Mouse (Mus musculus) cortical plate, adult 2 months (tissue): ENCODE measurements around the gene Rcor2. TPM values are rescaled to one million over a fixed set of nuclear protein-coding genes. Genes with fewer than 3 reads are reported as not detected.

Experiments used
- H3K27ac ChIP-seq: fragments of 200-500 bp; 2 replicates; pipeline ENCODE4 v1.5.1; 2012; ENCODE audit warnings: low read length, control low read depth, inconsistent platforms; ENCODE audit not compliant: insufficient read depth
- H3K4me1 ChIP-seq: fragments of 200-500 bp; 2 replicates; pipeline ENCODE4 v1.6.1; 2011; ENCODE audit warnings: low read length; ENCODE audit not compliant: control insufficient read depth, insufficient read depth
- H3K4me3 ChIP-seq: fragments of 200-500 bp; 2 replicates; pipeline ENCODE4 v1.5.1; 2011; ENCODE audit warnings: mild to moderate bottlenecking, low read length, control low read depth; ENCODE audit not compliant: insufficient read depth
- CTCF ChIP-seq: fragments of 200-500 bp; IDR thresholded peaks from 2 replicates; pipeline ENCODE4 v1.5.1; 2011; ENCODE audit warnings: mild to moderate bottlenecking, control low read depth, low read length; ENCODE audit not compliant: insufficient read depth; ENCODE audit errors: extremely low read depth
- POLR2A ChIP-seq: fragments of 200-500 bp; IDR thresholded peaks from 2 replicates; pipeline ENCODE4 v1.6.1; 2011; ENCODE audit warnings: mild to moderate bottlenecking, low read length, control low read depth; ENCODE audit not compliant: insufficient read depth; ENCODE audit errors: extremely low read depth
- polyA plus RNA-seq: library from polyadenylated mRNA; depleted of rRNA; stranded (reverse); fragments of >200 nt; gene quantifications from 2 replicates; pipeline ENCODE4 v1.2.3, GENCODE M21; 2012

The Rcor2 gene
- polyA plus RNA-seq, 1 experiment, result 18.9 TPM

- H3K27ac ChIP-seq, result no peak overlapping the region
- H3K4me3 ChIP-seq, result no peak overlapping the region
- peaks cover 2% of the 10 kb centered on the region; the same call in 1 of the 2 replicates for H3K4me1 ChIP-seq
- no peak for TF ChIP-seq POLR2A
- TF ChIP-seq CTCF, result no peak
Observed at GRCm38 (mm10) chr19:7235461-7235860, 31.7 kb upstream of the Rcor2 start.

GRCm38 (mm10) chr19:7236011-7236410 lies 31.1 kb upstream of the Rcor2 start:
- peaks cover 2% of the 10 kb centered on the region; the same call in 1 of the 2 replicates for H3K4me1 ChIP-seq
- TF ChIP-seq CTCF (no peak), POLR2A (no peak)
- no peak overlapping the region for H3K4me3 ChIP-seq
- no peak overlapping the region for H3K27ac ChIP-seq

DNA sequence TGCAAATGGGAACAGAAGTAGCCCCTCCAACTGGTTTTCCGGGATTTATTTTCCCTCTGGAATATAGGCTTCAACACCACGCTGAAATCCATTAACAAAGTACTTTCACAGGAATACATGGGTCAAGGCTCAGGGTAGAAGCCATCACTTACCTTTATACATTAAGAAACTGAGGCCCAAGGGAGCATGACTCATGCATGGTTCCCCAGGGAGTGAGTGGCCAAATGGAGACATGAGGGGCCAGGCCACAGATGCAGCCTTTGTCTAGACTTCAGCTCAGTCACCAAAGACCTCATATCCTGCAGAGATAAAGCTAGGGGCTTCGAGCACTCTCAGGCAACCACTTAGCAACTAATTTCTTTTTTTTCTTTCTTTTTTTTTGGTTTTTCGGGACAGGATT lies 30.4 kb upstream of the Rcor2 start:
- TF ChIP-seq CTCF, result no peak
- no peak for TF ChIP-seq POLR2A
- Histone ChIP-seq H3K4me1 (peaks cover 2% of the 10 kb centered on the region; the same call in 1 of the 2 replicates), H3K4me3 (no peak overlapping the region), H3K27ac (no peak overlapping the region)

DNA sequence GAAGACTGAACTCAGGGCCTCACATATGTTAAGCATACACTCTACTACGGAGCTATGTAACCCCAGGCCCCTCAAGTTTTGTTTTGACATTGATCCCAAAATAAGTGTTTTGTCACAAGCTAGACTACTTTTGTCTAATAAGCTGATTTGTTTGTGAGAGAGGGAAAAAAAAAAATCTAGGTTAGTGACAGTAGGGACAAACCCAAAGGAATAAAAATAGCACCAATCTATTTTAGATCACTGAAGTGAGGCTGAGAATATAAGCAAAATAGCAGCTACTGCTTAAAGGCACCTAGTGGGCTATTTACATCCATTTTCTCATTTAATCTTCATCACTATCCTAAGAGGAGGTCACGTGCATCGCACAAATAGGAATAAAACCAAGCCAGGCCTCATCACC lies 27.6 kb upstream of the Rcor2 start:
- Histone ChIP-seq H3K27ac (no peak overlapping the region), H3K4me1 (peaks cover 2% of the 10 kb centered on the region; the same call in 1 of the 2 replicates), H3K4me3 (peak overlapping the region; percentile 90)
- TF ChIP-seq POLR2A (no peak), CTCF (no peak)

GRCm38 (mm10) chr19:7240291-7240690 lies 26.8 kb upstream of the Rcor2 start:
- TF ChIP-seq POLR2A (no peak), CTCF (no peak)
- H3K27ac ChIP-seq, result no peak overlapping the region
- H3K4me3 ChIP-seq, result peak overlapping the region; percentile 90
- H3K4me1 ChIP-seq, result peaks cover 2% of the 10 kb centered on the region; the same call in 1 of the 2 replicates

GRCm38 (mm10) chr19:7240782-7241690 lies 26.1 kb upstream of the Rcor2 start, which contains the start of gene Naa40:
Gene Naa40 (minus strand): TSS chr19:7241183.
- Histone ChIP-seq H3K4me1 (peaks cover 2% of the 10 kb centered on the region; the same call in 1 of the 2 replicates), H3K27ac (peak within 1 kb of the TSS; percentile 85), H3K4me3 (peak within 1 kb of the TSS; percentile 90)
- TF ChIP-seq POLR2A (0 out of 2 replicates have a peak, but pooled peaks have one; percentile 52), CTCF (no peak)

GRCm38 (mm10) chr19:7246021-7246420 lies 21.1 kb upstream of the Rcor2 start:
- H3K27ac ChIP-seq, result no peak overlapping the region
- no peak overlapping the region for H3K4me3 ChIP-seq
- no peaks in the 10 kb centered on the region for H3K4me1 ChIP-seq
- no peak for TF ChIP-seq POLR2A
- no peak for TF ChIP-seq CTCF

- no peak overlapping the region for H3K4me3 ChIP-seq
- no peak for TF ChIP-seq POLR2A
- TF ChIP-seq CTCF, result no peak
- no peak overlapping the region for H3K27ac ChIP-seq
- H3K4me1 ChIP-seq, result no peaks in the 10 kb centered on the region
Observed at GRCm38 (mm10) chr19:7257881-7258280, 9.2 kb upstream of the Rcor2 start.

- Histone ChIP-seq H3K4me1 (no peaks in the 10 kb centered on the region; the same call in 1 of the 2 replicates), H3K4me3 (no peak overlapping the region), H3K27ac (no peak overlapping the region)
- TF ChIP-seq CTCF, result no peak
- no peak for TF ChIP-seq POLR2A
Observed at GRCm38 (mm10) chr19:7261476-7261875, 5.6 kb upstream of the Rcor2 start.

GRCm38 (mm10) chr19:7261964-7262363 lies 5.2 kb upstream of the Rcor2 start:
- Histone ChIP-seq H3K4me3 (no peak overlapping the region), H3K27ac (no peak overlapping the region), H3K4me1 (no peaks in the 10 kb centered on the region; the same call in 1 of the 2 replicates)
- no peak for TF ChIP-seq POLR2A
- no peak for TF ChIP-seq CTCF
